Mouse (Mus musculus) limb, embryonic 14.5 days (tissue): ENCODE results near the gene Elmo1. TPM values are rescaled to one million over a fixed set of nuclear protein-coding genes. Genes with fewer than 3 reads are reported as not detected.

ENCODE experiments used
- ATAC-seq: fragments of 200-750 bp; cut with Nextera tagmentation; 2 replicates; pipeline ENCODE4 v1.8.0; 2017; ENCODE audit warnings: low read depth, moderate number of reproducible peaks, moderate TSS enrichment; ENCODE audit not compliant: low FRiP score
- DNase-seq: peaks from one replicate; pipeline ENCODE4 v3.0.0-alpha.2; 2015; ENCODE audit warnings: low spot score
- H3K27ac ChIP-seq: fragments of 300-500 bp; sonication (generic); replicated peaks from 2 replicates; pipeline ENCODE4 v1.5.1; 2014; ENCODE audit warnings: low read depth, mild to moderate bottlenecking, low read length, moderate library complexity, mixed read lengths
- H3K27me3 ChIP-seq: fragments of 300-500 bp; sonication (generic); 2 replicates; pipeline ENCODE4 v1.6.1; 2014; ENCODE audit warnings: low read length, mixed read lengths; ENCODE audit not compliant: control insufficient read depth, insufficient read depth
- H3K36me3 ChIP-seq: fragments of 300-500 bp; sonication (generic); 2 replicates; pipeline ENCODE4 v1.6.1; 2014; ENCODE audit warnings: mild to moderate bottlenecking, low read length, moderate library complexity, mixed read lengths; ENCODE audit not compliant: control insufficient read depth, insufficient read depth
- H3K4me1 ChIP-seq: fragments of 300-500 bp; sonication (generic); 2 replicates; pipeline ENCODE4 v1.6.1; 2014; ENCODE audit warnings: antibody characterized with exemption, low read length, mixed read lengths; ENCODE audit not compliant: control insufficient read depth, insufficient read depth
- H3K4me2 ChIP-seq: fragments of 300-500 bp; sonication (generic); replicated peaks from 2 replicates; pipeline ENCODE4 v1.6.1; 2014; ENCODE audit warnings: low read depth, mild to moderate bottlenecking, low read length, moderate library complexity; ENCODE audit not compliant: severe bottlenecking
- H3K4me3 ChIP-seq: fragments of 300-500 bp; sonication (generic); replicated peaks from 2 replicates; pipeline ENCODE4 v1.5.1; 2014; ENCODE audit warnings: low read length
- H3K9ac ChIP-seq: fragments of 300-500 bp; sonication (generic); 2 replicates; pipeline ENCODE4 v1.6.1; 2014; ENCODE audit warnings: mild to moderate bottlenecking, low read depth, low read length, moderate library complexity; ENCODE audit not compliant: severe bottlenecking
- H3K9me3 ChIP-seq: fragments of 300-500 bp; sonication (generic); 2 replicates; pipeline ENCODE4 v1.6.1; 2016; ENCODE audit warnings: low read length; ENCODE audit not compliant: control insufficient read depth
- POLR2A ChIP-seq: fragments of 200-500 bp; IDR thresholded peaks from 2 replicates; pipeline ENCODE4 v1.8.0; 2012; ENCODE audit warnings: inconsistent platforms, mild to moderate bottlenecking, moderate library complexity, borderline replicate concordance; ENCODE audit not compliant: insufficient read depth, insufficient read length; ENCODE audit errors: extremely low read depth
- WGBS: fragments of 180-500 bp; shearing (Covaris S2); extraction: QIAGEN DNeasy Blood & Tissue Kit; methylation state at CpG from one replicate; pipeline ENCODE4 v1.1.7; 2014; 5-methylcytosine and 5-hydroxymethylcytosine counted together
- polyA plus RNA-seq, 2 experiments: library from polyadenylated mRNA; depleted of rRNA in 1 of 2; stranded (reverse) in 1 of 2; unstranded in 1 of 2; fragments of >200 nt; fragmentation: Nextera tagmentation in 1 of 2; extraction: Ambion mirVana in 1 of 2; gene quantifications; 2 replicates each; pipeline versions ENCODE4 v1.2.1 to v1.2.3; 2012 to 2014

Elmo1 gene
- polyA plus RNA-seq, 2 experiments, result 12.8 TPM

DNA sequence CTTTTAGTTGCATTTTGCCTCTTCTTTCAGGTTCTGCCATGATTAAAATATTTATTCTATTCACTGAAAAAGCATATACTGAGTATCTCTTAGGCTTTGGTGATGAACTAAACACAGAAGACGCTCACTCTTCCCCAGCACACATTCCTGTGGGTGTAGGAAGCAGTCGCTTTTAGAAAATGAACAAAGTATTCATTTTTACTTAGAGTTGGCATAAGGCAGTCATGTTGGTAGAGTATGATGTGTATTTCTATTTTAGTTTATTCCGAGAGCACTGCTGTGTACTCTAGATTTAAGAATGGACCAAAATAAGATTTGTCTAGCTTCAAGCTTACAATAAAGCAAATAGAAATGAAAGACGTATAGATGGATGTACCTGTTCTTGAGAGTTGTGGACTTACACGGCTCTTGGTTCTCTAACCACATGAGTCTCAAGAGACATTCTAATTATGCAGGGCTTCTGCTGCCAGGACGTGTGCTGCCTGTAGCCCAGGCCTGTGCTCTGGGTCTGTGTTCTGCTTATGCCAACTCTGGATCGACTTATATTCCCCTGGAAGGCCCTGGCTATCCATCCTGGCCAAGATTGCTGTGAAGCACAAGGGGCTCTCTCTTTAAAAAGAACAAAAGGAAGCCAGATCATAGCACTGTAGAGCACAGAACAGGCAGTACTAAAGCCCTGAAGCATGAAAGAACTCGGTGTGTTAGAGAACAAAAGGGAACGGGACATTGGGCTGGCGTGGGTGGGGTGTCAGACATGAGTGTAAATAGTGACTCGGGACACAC lies 137.7 kb downstream of the Elmo1 start:
- WGBS, result 80% methylated on average over 11 of the region's 11 CpGs

DNA sequence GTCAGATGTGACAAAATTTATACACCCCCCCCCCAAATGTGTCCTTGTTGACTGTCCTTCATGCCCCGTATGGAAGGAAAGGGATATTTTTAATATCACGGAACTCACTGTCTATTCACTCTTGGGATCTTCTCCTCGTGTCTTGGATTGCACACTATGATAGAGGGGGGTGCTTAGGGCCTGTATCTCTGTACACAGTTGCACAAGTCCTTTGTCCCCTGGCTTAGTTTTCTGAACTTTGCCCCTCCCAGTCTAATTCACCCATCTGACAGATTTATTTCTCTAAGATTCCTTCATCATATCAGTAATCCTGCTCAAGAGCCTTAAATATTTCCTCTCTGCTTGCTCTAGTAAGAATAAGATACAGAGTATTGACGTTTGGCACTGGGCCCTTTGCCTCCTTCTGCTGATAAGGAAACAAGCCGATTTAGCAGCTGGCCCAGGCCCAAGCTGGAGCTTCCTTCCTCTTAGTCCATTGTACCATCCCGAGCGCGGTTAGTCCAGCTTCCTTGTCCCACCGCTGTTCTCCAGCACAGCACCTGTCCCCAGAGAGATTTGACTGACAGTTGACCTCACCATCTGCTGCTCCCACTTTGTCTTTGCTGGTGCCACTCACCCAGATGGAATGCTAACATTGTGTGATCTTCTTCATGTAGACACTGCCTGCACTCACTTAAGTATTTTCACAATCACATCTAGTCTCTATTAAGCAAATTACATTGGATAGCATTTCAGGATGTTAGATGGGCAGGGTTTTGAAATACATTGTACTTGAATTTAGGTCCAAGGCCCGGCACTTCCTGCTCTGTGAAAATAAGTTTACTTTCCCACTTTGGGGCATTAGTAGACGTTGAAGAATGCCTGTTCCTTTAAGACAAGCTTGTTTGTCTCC lies 141.7 kb downstream of the Elmo1 start:
- DNase-seq (peak; percentile 67), ATAC-seq (no peak)
- Histone ChIP-seq H3K4me3 (no peak overlapping the region), H3K4me1 (no peaks in the 10 kb centered on the region), H3K27ac (no peak overlapping the region), H3K4me2 (no peak overlapping the region), H3K36me3 (no peaks in the 10 kb centered on the region), H3K27me3 (no peaks in the 10 kb centered on the region), H3K9ac (no peak overlapping the region), H3K9me3 (no peaks in the 10 kb centered on the region)
- WGBS, result 79% methylated on average over 11 of the region's 11 CpGs
- no peak for TF ChIP-seq POLR2A

More for the DNA sequence above, 137.7 kb downstream of the Elmo1 start:
- no peaks in the 10 kb centered on the region for H3K27me3 ChIP-seq
- H3K4me3 ChIP-seq, result no peak overlapping the region
- no peak for DNase-seq
- H3K27ac ChIP-seq, result no peak overlapping the region
- no peak for ATAC-seq
- H3K9ac ChIP-seq, result no peak overlapping the region
- H3K4me2 ChIP-seq, result no peak overlapping the region
- no peak for TF ChIP-seq POLR2A
- H3K36me3 ChIP-seq, result no peaks in the 10 kb centered on the region
- no peaks in the 10 kb centered on the region for H3K9me3 ChIP-seq
- H3K4me1 ChIP-seq, result no peaks in the 10 kb centered on the region

DNA sequence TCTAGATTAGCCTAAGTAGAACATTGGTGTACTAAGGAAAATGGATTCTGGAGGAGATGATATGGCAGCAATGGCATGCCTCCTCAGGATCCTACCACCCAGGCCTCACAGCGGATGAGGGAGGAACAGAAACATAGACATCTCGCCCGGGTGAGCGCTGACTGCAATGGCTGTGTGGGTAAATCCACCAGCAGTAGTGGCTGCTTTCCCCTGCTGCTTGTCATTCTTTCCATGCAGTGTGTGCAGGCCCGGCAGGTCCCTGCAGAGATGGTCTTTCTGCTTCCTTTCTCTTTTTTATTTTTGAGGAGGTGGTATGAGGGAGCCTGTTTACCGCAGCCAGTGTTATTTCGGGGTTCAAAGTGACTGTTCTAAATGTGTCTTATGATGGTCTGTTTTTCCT lies 143.3 kb downstream of the Elmo1 start:
- Histone ChIP-seq H3K36me3 (no peaks in the 10 kb centered on the region), H3K9ac (no peak overlapping the region), H3K4me1 (no peaks in the 10 kb centered on the region), H3K27me3 (no peaks in the 10 kb centered on the region), H3K9me3 (no peaks in the 10 kb centered on the region), H3K4me2 (no peak overlapping the region), H3K4me3 (no peak overlapping the region), H3K27ac (no peak overlapping the region)
- no peak for TF ChIP-seq POLR2A
- 91% methylated on average over 7 of the region's 7 CpGs for WGBS
- ATAC-seq, result no peak
- no peak for DNase-seq

DNA sequence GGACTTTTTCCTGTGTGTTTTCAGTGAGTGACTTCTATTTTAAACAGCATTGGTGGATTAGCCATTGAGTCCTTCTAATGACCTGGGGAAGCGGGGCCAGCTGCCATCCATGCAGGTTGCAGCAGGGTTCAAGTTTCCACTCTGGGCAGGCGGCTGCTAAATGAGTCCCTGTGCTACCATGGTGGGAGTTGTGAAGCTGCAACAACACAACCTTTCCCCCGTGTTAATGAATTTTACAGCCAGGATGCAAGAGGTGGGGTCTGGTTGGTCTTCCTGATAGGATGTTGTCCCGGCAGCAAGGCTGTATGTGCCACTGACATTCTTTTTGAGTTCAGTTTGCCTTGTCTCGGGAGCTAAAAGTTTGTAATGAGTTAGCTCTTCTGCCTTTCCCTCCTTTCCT lies 147.2 kb downstream of the Elmo1 start:
- WGBS, result 40% methylated on average over 5 of the region's 5 CpGs
- DNase-seq (no peak), ATAC-seq (no peak)
- Histone ChIP-seq H3K27me3 (no peaks in the 10 kb centered on the region), H3K9me3 (no peaks in the 10 kb centered on the region), H3K27ac (no peak overlapping the region), H3K9ac (no peak overlapping the region), H3K36me3 (no peaks in the 10 kb centered on the region), H3K4me2 (no peak overlapping the region), H3K4me3 (no peak overlapping the region), H3K4me1 (no peaks in the 10 kb centered on the region)
- TF ChIP-seq POLR2A, result no peak

DNA sequence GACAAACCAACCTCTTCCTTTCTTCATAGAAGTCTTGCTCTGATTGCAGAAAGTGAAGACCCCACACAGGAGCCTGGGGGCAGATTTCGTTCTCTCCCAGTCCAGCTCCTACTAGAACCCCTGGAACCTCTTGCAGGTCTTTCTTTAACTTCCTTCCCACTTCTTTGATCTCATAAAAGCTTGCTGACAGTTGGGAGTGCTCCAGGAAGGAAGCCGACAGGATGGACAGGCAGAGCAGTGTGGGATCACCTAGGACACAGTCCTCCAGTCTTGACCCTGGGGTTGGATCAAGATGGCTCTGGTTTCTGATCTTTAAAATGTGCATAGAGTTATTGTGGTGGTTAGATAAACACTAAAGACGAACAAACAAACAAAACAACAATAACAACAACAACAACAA lies 147.8 kb downstream of the Elmo1 start:
- H3K4me2 ChIP-seq, result no peak overlapping the region
- H3K36me3 ChIP-seq, result no peaks in the 10 kb centered on the region
- no peak overlapping the region for H3K27ac ChIP-seq
- DNase-seq (no peak), ATAC-seq (no peak)
- no peaks in the 10 kb centered on the region for H3K27me3 ChIP-seq
- TF ChIP-seq POLR2A, result no peak
- H3K9me3 ChIP-seq, result no peaks in the 10 kb centered on the region
- WGBS, result 53% methylated on average over 3 of the region's 3 CpGs
- H3K4me3 ChIP-seq, result no peak overlapping the region
- no peaks in the 10 kb centered on the region for H3K4me1 ChIP-seq
- H3K9ac ChIP-seq, result no peak overlapping the region
